Mouse (Mus musculus) gastrocnemius, postnatal 10 days (tissue): Measurements from ENCODE around the gene Smad1. TPM values are rescaled to one million over a fixed set of nuclear protein-coding genes. Genes with fewer than 3 reads are reported as not detected.

Experiments used
- DNase-seq: peaks from one replicate; pipeline ENCODE4 v3.0.0; 2021; ENCODE audit warnings: mixed read lengths
- total RNA-seq, 2 experiments: library from RNA; stranded (reverse); gene quantifications; 2 replicates each; pipeline ENCODE4 v1.2.3; 2021

Gene Smad1
- total RNA-seq, 2 experiments from 2014 or later = 34.2 to 38.3 TPM

GRCm38 (mm10) chr8:79360302-79360701 is 39.0 kb downstream of the Smad1 start:
- DNase-seq = no peak

GRCm38 (mm10) chr8:79355721-79356434 is 43.4 kb downstream of the Smad1 start:
- DNase-seq = peak; percentile 30

- DNase-seq = no peak
Measured at GRCm38 (mm10) chr8:79354009-79354408, 45.3 kb downstream of the Smad1 start.

- no peak for DNase-seq
Measured at GRCm38 (mm10) chr8:79351916-79352315, 47.4 kb downstream of the Smad1 start.

- DNase-seq = no peak
Measured at GRCm38 (mm10) chr8:79350805-79351204, 48.5 kb downstream of the Smad1 start.

- peak; percentile 78 for DNase-seq
Measured at GRCm38 (mm10) chr8:79350094-79350593, 49.2 kb downstream of the Smad1 start.

GRCm38 (mm10) chr8:79346414-79346813 is 52.9 kb downstream of the Smad1 start:
- no peak for DNase-seq

GRCm38 (mm10) chr8:79345856-79346255 is 53.5 kb downstream of the Smad1 start:
- no peak for DNase-seq

- no peak for DNase-seq
Measured at GRCm38 (mm10) chr8:79341236-79341635, 58.1 kb downstream of the Smad1 start.

- peak; percentile 46 for DNase-seq
Measured at GRCm38 (mm10) chr8:79339555-79339954, 59.8 kb downstream of the Smad1 start.

GRCm38 (mm10) chr8:79338619-79339018 is 60.7 kb downstream of the Smad1 start:
- DNase-seq = no peak

- DNase-seq = no peak
Measured at GRCm38 (mm10) chr8:79332109-79332900, 67.0 kb downstream of the Smad1 start.

- no peak for DNase-seq
Measured at GRCm38 (mm10) chr8:79331571-79331970, 67.7 kb downstream of the Smad1 start.

- no peak for DNase-seq
Measured at GRCm38 (mm10) chr8:79331017-79331416, 68.3 kb downstream of the Smad1 start.

GRCm38 (mm10) chr8:79329735-79330134 is 69.6 kb downstream of the Smad1 start:
- DNase-seq = no peak

GRCm38 (mm10) chr8:79329182-79329581 is 70.1 kb downstream of the Smad1 start:
- no peak for DNase-seq

GRCm38 (mm10) chr8:79325510-79325909 is 73.8 kb downstream of the Smad1 start:
- DNase-seq = no peak

- no peak for DNase-seq
Measured at GRCm38 (mm10) chr8:79324928-79325327, 74.4 kb downstream of the Smad1 start.

GRCm38 (mm10) chr8:79324036-79324435 is 75.3 kb downstream of the Smad1 start:
- no peak for DNase-seq

- no peak for DNase-seq
Measured at GRCm38 (mm10) chr8:79323121-79323520, 76.2 kb downstream of the Smad1 start.

GRCm38 (mm10) chr8:79310801-79311200 is 88.5 kb downstream of the Smad1 start:
- no peak for DNase-seq

GRCm38 (mm10) chr8:79305941-79306340 is 93.4 kb downstream of the Smad1 start:
- no peak for DNase-seq

GRCm38 (mm10) chr8:79301548-79301947 is 97.8 kb downstream of the Smad1 start:
- DNase-seq = no peak
